Mouse (Mus musculus): ENCODE measurements around the gene Wfdc15a. TPM values are rescaled to one million over a fixed set of nuclear protein-coding genes. Genes with fewer than 3 reads are reported as not detected.
"Not testable (repeated sequence)": the region's sequence is repeated elsewhere in the genome, so short reads cannot be mapped to it uniquely, and the experiment has no call there.

Gene Wfdc15a
- polyA plus RNA-seq (2012; ENCODE audit: insufficient read depth, insufficient read length, low replicate concordance, missing spikeins), result not detected in 2 replicates

DNA sequence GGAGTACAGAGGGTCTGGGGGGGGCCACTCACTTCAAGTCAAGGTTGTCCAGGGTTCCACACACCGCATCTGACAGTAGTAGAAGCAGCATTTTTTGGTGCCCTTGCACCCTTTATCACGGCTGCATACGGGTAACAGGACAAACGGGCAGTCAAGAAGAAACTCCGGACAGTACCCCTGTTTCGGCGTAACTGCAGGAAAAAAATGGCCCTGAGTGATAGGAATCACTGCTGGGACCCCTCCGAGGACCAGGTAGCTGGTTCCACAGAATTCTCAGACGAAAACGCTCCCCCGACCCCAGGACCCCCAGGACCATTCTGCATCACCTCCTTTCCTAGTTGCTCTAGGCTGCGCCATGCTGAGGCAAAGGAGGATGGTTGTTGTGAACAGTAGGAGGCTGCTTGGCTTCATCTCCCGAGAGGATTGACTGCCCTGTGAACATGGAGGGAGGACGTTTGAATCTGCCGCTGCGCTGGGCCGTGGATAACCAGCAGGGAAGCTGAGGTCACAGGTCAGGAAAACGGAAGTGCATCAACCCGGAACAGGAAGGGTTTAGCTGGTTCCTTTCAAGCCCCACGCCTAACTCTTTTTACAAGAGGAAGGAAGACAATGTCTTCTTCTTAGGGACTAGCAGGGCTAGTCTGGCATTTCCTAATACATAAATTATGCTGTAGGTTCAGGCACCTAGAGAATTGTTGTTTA is at the start of gene Wfdc15a:
Wfdc15a (minus strand) TSS at position 505 of the 702 bp plus-strand sequence.
- 85% methylated on average over 20 of the region's 20 CpGs for WGBS
- Histone ChIP-seq H3K4me3 (ENCODE audit: insufficient read depth, low read depth, low read length) (no peak within 1 kb of the TSS), H3K4me1 (ENCODE audit: control insufficient read depth, insufficient read depth, low read length) (no peaks in the 10 kb centered on the region), H3K27ac (ENCODE audit: insufficient read depth, low read depth, low read length) (no peak within 1 kb of the TSS)
- no peak for TF ChIP-seq POLR2A (IDR thresholded peaks at IDR 0.05; ENCODE audit: insufficient read depth, low read depth, low read length)

GRCm38 (mm10) chr2:164238366-164238765 is 38.4 kb upstream of the Wfdc15a start, which contains the start of gene Svs2:
Gene Svs2 (minus strand): TSS chr2:164238466.
- 90% methylated on average over 3 of the region's 3 CpGs for WGBS
- Histone ChIP-seq H3K27ac (ENCODE audit: insufficient read depth, low read depth, low read length) (no peak within 1 kb of the TSS), H3K4me3 (ENCODE audit: insufficient read depth, low read depth, low read length) (no peak within 1 kb of the TSS), H3K4me1 (ENCODE audit: control insufficient read depth, insufficient read depth, low read length) (no peaks in the 10 kb centered on the region)
- TF ChIP-seq POLR2A (IDR thresholded peaks at IDR 0.05; ENCODE audit: insufficient read depth, low read depth, low read length), result no peak
- no peak for TF ChIP-seq CTCF (IDR thresholded peaks at IDR 0.05; ENCODE audit: insufficient read depth, low read depth, low read length)

DNA sequence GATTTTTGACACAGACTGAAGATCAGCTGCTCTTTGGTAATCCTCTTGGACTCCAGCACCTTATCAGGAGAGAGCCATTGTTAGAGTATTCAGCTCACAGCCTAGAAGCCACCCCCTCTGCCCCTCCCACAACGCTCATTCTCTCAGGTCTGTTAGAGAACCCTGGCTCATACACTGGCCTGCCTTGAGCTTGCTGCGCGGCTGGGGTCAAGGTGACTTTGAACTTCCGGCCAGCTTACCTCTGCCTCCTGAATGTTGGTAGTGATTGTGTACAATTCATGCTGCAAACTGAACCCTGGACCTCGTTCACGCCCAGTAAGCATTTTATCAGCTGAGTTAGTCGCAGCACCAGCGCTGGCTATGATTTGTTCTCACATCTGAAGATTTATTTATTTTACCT is 32.7 kb upstream of the Wfdc15a start:
- TF ChIP-seq CTCF (IDR thresholded peaks at IDR 0.05; ENCODE audit: insufficient read depth, low read depth, low read length) (no peak), POLR2A (IDR thresholded peaks at IDR 0.05; ENCODE audit: insufficient read depth, low read depth, low read length) (no peak)

DNA sequence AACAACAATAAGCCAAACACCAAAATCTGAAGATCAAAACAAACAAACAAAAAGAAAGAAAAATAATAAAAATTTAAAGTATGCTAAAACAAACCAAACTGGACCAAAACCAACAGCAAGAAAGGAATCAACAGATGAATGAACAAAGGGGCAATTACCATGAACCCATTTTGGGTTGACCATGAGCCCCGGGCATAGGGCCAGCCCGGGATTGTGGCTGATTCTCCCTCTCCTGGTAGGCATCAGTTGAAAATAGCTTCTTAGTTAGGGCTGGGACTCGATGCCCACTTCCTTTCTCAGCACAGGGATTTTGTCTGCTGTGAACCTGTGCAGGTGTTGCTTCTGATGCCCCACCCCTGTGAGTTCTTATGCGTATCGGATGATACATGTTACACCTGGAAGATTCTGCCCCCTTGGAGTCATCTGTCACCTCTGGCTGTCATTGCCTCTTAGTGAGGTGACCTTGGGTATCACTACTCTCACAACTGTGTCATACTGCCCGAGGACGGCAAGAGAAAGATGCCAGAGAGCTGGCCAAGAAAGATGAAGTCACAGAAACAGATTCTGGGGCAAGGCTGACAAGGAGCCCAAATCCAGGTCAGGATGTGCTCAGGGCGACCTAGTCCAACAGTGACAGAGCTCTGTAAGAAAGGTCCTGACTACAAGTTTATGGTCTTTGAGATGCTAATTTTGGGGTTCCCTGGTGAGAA is 28.6 kb upstream of the Wfdc15a start:
- no peaks in the 10 kb centered on the region for H3K4me1 ChIP-seq (ENCODE audit: control insufficient read depth, insufficient read depth, low read length)
- H3K4me3 ChIP-seq (ENCODE audit: insufficient read depth, low read depth, low read length), result no peak overlapping the region
- WGBS, result 70% methylated on average over 8 of the region's 8 CpGs
- no peak for TF ChIP-seq POLR2A (IDR thresholded peaks at IDR 0.05; ENCODE audit: insufficient read depth, low read depth, low read length)
- no peak overlapping the region for H3K27ac ChIP-seq (ENCODE audit: insufficient read depth, low read depth, low read length)

More for the DNA sequence above, 32.7 kb upstream of the Wfdc15a start:
- Histone ChIP-seq H3K27ac (ENCODE audit: insufficient read depth, low read depth, low read length) (no peak overlapping the region), H3K4me1 (ENCODE audit: control insufficient read depth, insufficient read depth, low read length) (no peaks in the 10 kb centered on the region), H3K4me3 (ENCODE audit: insufficient read depth, low read depth, low read length) (no peak overlapping the region)
- 92% methylated on average over 8 of the region's 8 CpGs for WGBS

DNA sequence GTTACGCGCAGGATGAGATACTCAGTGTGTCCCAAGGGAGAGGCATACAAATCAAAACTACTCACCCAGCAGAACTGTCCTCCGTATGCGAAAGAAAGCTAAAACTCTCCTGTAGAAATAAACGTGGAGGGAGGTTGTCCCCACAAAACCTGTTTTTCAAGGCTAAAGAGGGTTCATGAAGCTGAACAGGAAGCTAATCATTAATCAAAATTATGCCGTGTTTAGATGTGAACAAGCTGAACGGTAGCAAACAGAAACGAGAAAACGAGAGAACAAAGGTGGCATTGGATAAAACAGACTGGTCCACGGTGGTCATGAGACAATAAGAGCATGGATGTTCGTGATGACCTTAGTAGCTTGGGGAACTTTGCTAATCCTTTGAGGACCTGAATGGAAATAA is 21.6 kb upstream of the Wfdc15a start, which contains the start of gene Wfdc15b:
Wfdc15b (minus strand) TSS at position 139 of the 400 bp plus-strand sequence.
- Histone ChIP-seq H3K4me1 (ENCODE audit: control insufficient read depth, insufficient read depth, low read length) (no peaks in the 10 kb centered on the region), H3K27ac (ENCODE audit: insufficient read depth, low read depth, low read length) (no peak within 1 kb of the TSS), H3K4me3 (ENCODE audit: insufficient read depth, low read depth, low read length) (no peak within 1 kb of the TSS)
- TF ChIP-seq POLR2A (IDR thresholded peaks at IDR 0.05; ENCODE audit: insufficient read depth, low read depth, low read length) (no peak), CTCF (IDR thresholded peaks at IDR 0.05; ENCODE audit: insufficient read depth, low read depth, low read length) (no peak)
- 80% methylated on average over 11 of the region's 11 CpGs for WGBS

DNA sequence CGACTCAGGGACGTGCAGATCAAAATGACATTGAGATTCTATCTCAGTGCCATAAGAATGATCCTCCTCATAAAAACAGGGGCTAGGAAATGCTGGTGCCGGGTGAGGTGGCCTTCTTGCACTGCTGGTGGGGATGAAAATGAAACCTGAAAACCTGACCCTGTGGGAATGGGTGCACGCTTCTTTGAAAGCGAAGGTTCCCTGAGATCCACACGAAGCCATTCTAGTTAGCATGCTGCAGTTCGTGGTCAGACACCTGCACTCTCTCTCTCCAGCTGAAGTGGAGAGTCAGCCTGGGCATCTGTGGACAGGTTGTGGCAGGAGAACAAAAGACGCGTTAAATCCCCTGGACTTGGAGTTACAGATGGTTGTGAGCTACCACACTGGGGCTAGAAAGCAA is 19.4 kb upstream of the Wfdc15a start:
- H3K4me1 ChIP-seq (ENCODE audit: control insufficient read depth, insufficient read depth, low read length), result no peaks in the 10 kb centered on the region
- WGBS, result 91% methylated on average over 9 of the region's 9 CpGs
- TF ChIP-seq CTCF (IDR thresholded peaks at IDR 0.05; ENCODE audit: insufficient read depth, low read depth, low read length), result no peak
- TF ChIP-seq POLR2A (IDR thresholded peaks at IDR 0.05; ENCODE audit: insufficient read depth, low read depth, low read length), result no peak

GRCm38 (mm10) chr2:164212711-164213110 is 12.8 kb upstream of the Wfdc15a start:
- 80% methylated on average over 5 of the region's 5 CpGs for WGBS
- Histone ChIP-seq H3K4me1 (ENCODE audit: control insufficient read depth, insufficient read depth, low read length) (no peaks in the 10 kb centered on the region), H3K27ac (ENCODE audit: insufficient read depth, low read depth, low read length) (no peak overlapping the region), H3K4me3 (ENCODE audit: insufficient read depth, low read depth, low read length) (no peak overlapping the region)
- TF ChIP-seq POLR2A (IDR thresholded peaks at IDR 0.05; ENCODE audit: insufficient read depth, low read depth, low read length) (no peak), CTCF (IDR thresholded peaks at IDR 0.05; ENCODE audit: insufficient read depth, low read depth, low read length) (no peak)

More for the DNA sequence above, 19.4 kb upstream of the Wfdc15a start:
- no peak overlapping the region for H3K4me3 ChIP-seq (ENCODE audit: insufficient read depth, low read depth, low read length)
- H3K27ac ChIP-seq (ENCODE audit: insufficient read depth, low read depth, low read length), result no peak overlapping the region

- H3K27ac ChIP-seq (ENCODE audit: insufficient read depth, low read depth, low read length), result no peak overlapping the region
- no peak overlapping the region for H3K4me3 ChIP-seq (ENCODE audit: insufficient read depth, low read depth, low read length)
- TF ChIP-seq CTCF (IDR thresholded peaks at IDR 0.05; ENCODE audit: insufficient read depth, low read depth, low read length) (no peak), POLR2A (IDR thresholded peaks at IDR 0.05; ENCODE audit: insufficient read depth, low read depth, low read length) (no peak)
- 72% methylated on average over 4 of the region's 4 CpGs for WGBS
- H3K4me1 ChIP-seq (ENCODE audit: control insufficient read depth, insufficient read depth, low read length), result no peaks in the 10 kb centered on the region
These were observed 11.0 kb upstream of the Wfdc15a start for GRCm38 (mm10) chr2:164210892-164211291.

- TF ChIP-seq POLR2A (IDR thresholded peaks at IDR 0.05; ENCODE audit: insufficient read depth, low read depth, low read length) (no peak), CTCF (IDR thresholded peaks at IDR 0.05; ENCODE audit: insufficient read depth, low read depth, low read length) (no peak)
- no peak overlapping the region for H3K4me3 ChIP-seq (ENCODE audit: insufficient read depth, low read depth, low read length)
- no peak overlapping the region for H3K27ac ChIP-seq (ENCODE audit: insufficient read depth, low read depth, low read length)
- H3K4me1 ChIP-seq (ENCODE audit: control insufficient read depth, insufficient read depth, low read length), result no peaks in the 10 kb centered on the region
- 84% methylated on average over 4 of the region's 4 CpGs for WGBS
These were observed 6.7 kb upstream of the Wfdc15a start for GRCm38 (mm10) chr2:164206676-164207075.

DNA sequence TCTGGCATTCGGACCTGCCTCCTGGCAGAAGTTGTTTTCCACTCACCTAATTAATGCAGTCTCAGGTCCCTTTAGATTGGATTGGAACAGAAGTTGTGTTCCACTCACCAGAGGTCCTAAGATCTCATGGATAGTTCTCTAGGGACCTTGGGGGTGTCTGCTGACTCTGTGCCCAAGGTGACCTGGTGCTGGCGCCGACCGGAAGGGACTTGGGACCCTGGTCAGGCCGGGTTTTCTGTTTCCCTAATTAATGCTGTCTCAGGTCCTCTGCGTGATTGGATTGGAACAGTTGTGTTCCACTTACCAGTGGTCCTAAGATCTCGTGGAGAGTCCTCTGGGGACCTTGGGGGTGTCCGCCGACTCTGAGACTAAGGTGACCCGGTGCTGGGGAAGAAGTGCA is 6.1 kb upstream of the Wfdc15a start:
- not testable (repeated sequence) for H3K4me1 ChIP-seq (ENCODE audit: control insufficient read depth, insufficient read depth, low read length); H3K27ac ChIP-seq (ENCODE audit: insufficient read depth, low read depth, low read length); H3K4me3 ChIP-seq (ENCODE audit: insufficient read depth, low read depth, low read length)
- 92% methylated on average over 10 of the region's 10 CpGs for WGBS

All from olfactory bulb, adult 2 months (tissue).